Mouse (Mus musculus) small intestine, adult 10 weeks (tissue): ENCODE measurements around the gene Esp38. TPM values are rescaled to one million over a fixed set of nuclear protein-coding genes. Genes with fewer than 3 reads are reported as not detected.

Experiments
- polyA plus RNA-seq: library from polyadenylated mRNA; stranded (reverse); fragments of 350-450 nt; fragmentation: Illumina TruSeq; extraction: RNeasy Lipid Tissue Mini Kit (QIAGEN cat#74804); gene quantifications from one replicate; pipeline ENCODE4 v1.2.3, GENCODE M21; 2014; ENCODE audit warnings: low replicate concordance

Gene Esp38
- not detected for polyA plus RNA-seq

GRCm38 (mm10) chr17:39950220-39950619 is at the start of gene Esp38:
TSS of gene Esp38 (plus strand) at chr17:39950520.

Other genes starting within 250 kb of the Esp38 start
- not detected for gene AC192777.2, start 144.9 kb downstream of the Esp38 start, polyA plus RNA-seq